ENCODE assay signal across 23 mouse cellular contexts in the genomic region with DNA sequence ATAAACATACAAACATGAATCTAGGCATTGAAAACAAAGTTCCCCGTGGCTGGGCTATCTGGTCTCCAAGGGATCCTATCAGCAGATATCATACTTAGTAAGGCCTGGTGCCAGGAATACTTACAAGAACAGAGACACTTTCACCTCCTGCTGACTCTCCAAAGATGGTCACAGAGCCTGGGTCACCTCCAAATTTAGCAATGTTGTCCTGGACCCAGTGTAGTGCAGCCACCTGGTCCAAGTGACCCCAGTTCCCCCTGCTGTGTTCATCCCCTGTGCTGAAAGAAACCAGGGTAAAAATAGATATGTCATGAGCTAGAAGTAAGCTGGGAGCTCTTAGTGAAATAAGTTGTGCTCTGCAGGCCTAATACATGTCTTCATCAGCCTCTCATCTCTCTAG. TPM values are rescaled to one million over a fixed set of nuclear protein-coding genes. Genes with fewer than 3 reads are reported as not detected.
DNase-seq lines count a peak whose midpoint lies in the region; ATAC-seq and TF ChIP-seq lines count a peak whose summit lies in the region.
"Had no signal": no experiment of that assay in that cellular context is flagged by ENCODE, and none has a peak within 500 bp of the region (broad histone marks: within the 10 kb centered on the region; RNA-seq: fewer than 3 reads in every experiment).

No protein-coding gene starts in this region.

- intact Hi-C loops in heart, postnatal 14 days (cut with DNase I) = loop anchor here (5.0 kb wide), 1 partner anchor 180 kb away; no protein-coding TSS in a partner anchor
- intact Hi-C loops in left cerebral cortex, postnatal 36 days (cut with DNase I) = loop anchor here (10.0 kb wide), 1 partner anchor 177 kb away; no protein-coding TSS in a partner anchor

- H3K4me2 ChIP-seq in liver, embryonic 12.5 days = no peak overlapping the region
- H3K4me2 ChIP-seq in heart, embryonic 12.5 days = no peak overlapping the region
- no peak overlapping the region for H3K4me2 ChIP-seq in kidney, embryonic 15.5 days
- H3K4me2 ChIP-seq: embryonic facial prominence, embryonic 15.5 days; hindbrain, embryonic 13.5 days had no signal

- WGBS in liver, adult 2 months = 5% methylated on average over 1 of the region's 1 CpGs
- WGBS in liver, embryonic 12.5 days (ENCODE audit: insufficient replicate concordance) = 62% methylated on average over 1 of the region's 1 CpGs
- 16% methylated on average over 1 of the region's 1 CpGs for WGBS in heart, embryonic 12.5 days
- 67% methylated on average over 1 of the region's 1 CpGs for WGBS in kidney, embryonic 15.5 days

- no peak for TF ChIP-seq CTCF in liver, adult 2 months (IDR thresholded peaks at IDR 0.05; ENCODE audit: low read depth, low read length)

- no peaks in the 10 kb centered on the region for H3K79me2 ChIP-seq in liver, adult 2 months (ENCODE audit: control insufficient read depth, insufficient read depth, low read length)

- H3K9ac ChIP-seq in liver, adult 2 months (ENCODE audit: low read depth, low read length) = no peak overlapping the region
- H3K9ac ChIP-seq in liver, embryonic 12.5 days = no peak overlapping the region
- H3K9ac ChIP-seq in heart, embryonic 12.5 days = no peak overlapping the region
- no peak overlapping the region for H3K9ac ChIP-seq in kidney, embryonic 15.5 days
- H3K9ac ChIP-seq: embryonic facial prominence, embryonic 15.5 days; hindbrain, embryonic 13.5 days had no signal

- DNase-seq in liver, adult 2 months (ENCODE audit: extremely low read depth, low read depth, low spot score) = peak; percentile 68
- DNase-seq in heart, postnatal 14 days = peak; percentile 49 to 53
- no peak for DNase-seq in left cerebral cortex, postnatal 36 days (ENCODE audit: low spot score in 2 of 2)
- no peak for DNase-seq in adrenal gland, adult 2 months
- DNase-seq: cerebellum, adult 2 months; cerebellum, postnatal 36 days; layer of hippocampus, adult 9-11 months; liver; lung, adult 18-20 months; right cerebral cortex, postnatal 25 days; thymus, adult 2 months had no signal

- H3K4me3 ChIP-seq in liver, adult 2 months (ENCODE audit: insufficient read depth, low read depth, low read length) = no peak overlapping the region
- no peak overlapping the region for H3K4me3 ChIP-seq in liver, embryonic 12.5 days
- no peak overlapping the region for H3K4me3 ChIP-seq in heart, embryonic 12.5 days
- no peak overlapping the region for H3K4me3 ChIP-seq in kidney, embryonic 15.5 days (replicated peaks)
- H3K4me3 ChIP-seq: embryonic facial prominence, embryonic 15.5 days; hindbrain, embryonic 13.5 days had no signal

- no peak for ATAC-seq in liver, embryonic 12.5 days
- no peak; the same call in 1 of the 2 replicates for ATAC-seq in heart, embryonic 12.5 days (ENCODE audit: insufficient number of reproducible peaks, low FRiP score)
- no peak for ATAC-seq in kidney, embryonic 15.5 days (replicated peaks; ENCODE audit: low FRiP score)
- ATAC-seq: forebrain, embryonic 16.5 days; inflammation-experienced regulatory T-cells, adult 6 months; midbrain, embryonic 16.5 days had no signal

- TF ChIP-seq POLR2A in liver, adult 2 months (IDR thresholded peaks at IDR 0.05; ENCODE audit: extremely low read depth, insufficient read depth, low read length) = no peak

- H3K9me3 ChIP-seq in liver, embryonic 12.5 days (replicated peaks) = no peaks in the 10 kb centered on the region
- H3K9me3 ChIP-seq in heart, embryonic 12.5 days (replicated peaks) = no peaks in the 10 kb centered on the region
- H3K9me3 ChIP-seq in kidney, embryonic 15.5 days (replicated peaks) = no peaks in the 10 kb centered on the region
- H3K9me3 ChIP-seq: embryonic facial prominence, embryonic 15.5 days; hindbrain, embryonic 13.5 days had no signal

- no peak overlapping the region for H3K27ac ChIP-seq in liver, adult 2 months (replicated peaks; ENCODE audit: insufficient read depth, low read depth, low read length)
- no peak overlapping the region for H3K27ac ChIP-seq in liver, embryonic 12.5 days
- H3K27ac ChIP-seq in heart, embryonic 12.5 days (ENCODE audit: poor library complexity, severe bottlenecking) = peak overlapping the region; percentile 64
- H3K27ac ChIP-seq in kidney, embryonic 15.5 days = no peak overlapping the region
- H3K27ac ChIP-seq: embryonic facial prominence, embryonic 15.5 days; hindbrain, embryonic 13.5 days had no signal

- peaks cover 3% of the 10 kb centered on the region; the same call in 1 of the 2 replicates for H3K4me1 ChIP-seq in liver, adult 2 months (ENCODE audit: control insufficient read depth, insufficient read depth, low read length)
- H3K4me1 ChIP-seq in liver, embryonic 12.5 days = no peaks in the 10 kb centered on the region
- peaks cover 17% of the 10 kb centered on the region for H3K4me1 ChIP-seq in heart, embryonic 12.5 days (replicated peaks)
- no peaks in the 10 kb centered on the region for H3K4me1 ChIP-seq in kidney, embryonic 15.5 days
- H3K4me1 ChIP-seq: embryonic facial prominence, embryonic 15.5 days; hindbrain, embryonic 13.5 days had no signal

- no peaks in the 10 kb centered on the region for H3K27me3 ChIP-seq in liver, adult 2 months (ENCODE audit: control insufficient read depth, insufficient read depth, low read length)
- H3K27me3 ChIP-seq in liver, embryonic 12.5 days (replicated peaks) = no peaks in the 10 kb centered on the region
- no peaks in the 10 kb centered on the region for H3K27me3 ChIP-seq in heart, embryonic 12.5 days (replicated peaks)
- H3K27me3 ChIP-seq in kidney, embryonic 15.5 days = no peaks in the 10 kb centered on the region
- H3K27me3 ChIP-seq: embryonic facial prominence, embryonic 15.5 days; hindbrain, embryonic 13.5 days had no signal

- H3K36me3 ChIP-seq in liver, adult 2 months (ENCODE audit: control insufficient read depth, insufficient read depth, low read length) = peaks cover 56% of the 10 kb centered on the region
- H3K36me3 ChIP-seq in liver, embryonic 12.5 days = no peaks in the 10 kb centered on the region
- no peaks in the 10 kb centered on the region for H3K36me3 ChIP-seq in heart, embryonic 12.5 days
- no peaks in the 10 kb centered on the region for H3K36me3 ChIP-seq in kidney, embryonic 15.5 days
- H3K36me3 ChIP-seq: embryonic facial prominence, embryonic 15.5 days; hindbrain, embryonic 13.5 days had no signal

RNA-seq across cellular contexts. Expression of gene Ces1e, which starts 12.0 kb away (rescaled TPM):
- 135 and 161 TPM in 2 replicates for total RNA-seq in liver, adult 2 months (2014; rRNA removed)
- polyA plus RNA-seq in liver, adult 2 months (2012; rRNA removed) = 80.8 and 82.7 TPM in 2 replicates
- polyA plus RNA-seq in liver, embryonic 12.5 days (2016; fragmentation: Nextera tagmentation; extraction: Ambion mirVana) = 0.11 TPM in 1 of 2 replicates, not detected in the other
- polyA plus RNA-seq in heart, embryonic 12.5 days (2016; fragmentation: Nextera tagmentation; extraction: Ambion mirVana) = 0.20 TPM in 1 of 2 replicates, not detected in the other
- total RNA-seq in heart, postnatal 14 days (2021) = 1 to 10 TPM; 1.0 to 1.3 TPM
- 0.14 and 0.17 TPM in 2 replicates for polyA plus RNA-seq in kidney, embryonic 15.5 days (2015; fragmentation: Nextera tagmentation; extraction: Ambion mirVana)
- not detected for total RNA-seq in left cerebral cortex, postnatal 36 days (2021)
- under 1 TPM in 1 of 2 experiments, not detected in 1; 0.26 TPM for total RNA-seq in adrenal gland, adult 2 months (2021)
- not detected in 2 replicates for polyA plus RNA-seq in adrenal gland, adult 2 months (2012; rRNA removed)
- total RNA-seq: left cerebral cortex, postnatal 10 days; megakaryocyte-erythroid progenitor cell, adult 5-6 weeks; neutrophil, adult 5-6 weeks had no signal
- polyA plus RNA-seq: C2C12; cerebellum, adult 2 months; forebrain, embryonic 16.5 days; hindbrain, embryonic 13.5 days; inflammation-experienced regulatory T-cells, adult 6 months; midbrain, embryonic 16.5 days had no signal

RNA-seq across cellular contexts. Expression of gene Ces1d, which starts 19.7 kb away (rescaled TPM):
- total RNA-seq in liver, adult 2 months (2014; rRNA removed) = 1,635 and 2,448 TPM in 2 replicates
- 539 and 606 TPM in 2 replicates for polyA plus RNA-seq in liver, adult 2 months (2012; rRNA removed)
- 1.5 and 1.8 TPM in 2 replicates for polyA plus RNA-seq in liver, embryonic 12.5 days (2016; fragmentation: Nextera tagmentation; extraction: Ambion mirVana)
- polyA plus RNA-seq in heart, embryonic 12.5 days (2016; fragmentation: Nextera tagmentation; extraction: Ambion mirVana) = 0.24 TPM in 1 of 2 replicates, not detected in the other
- 10 to 100 TPM; 54.0 to 99.2 TPM for total RNA-seq in heart, postnatal 14 days (2021)
- 0.36 and 0.48 TPM in 2 replicates for polyA plus RNA-seq in kidney, embryonic 15.5 days (2015; fragmentation: Nextera tagmentation; extraction: Ambion mirVana)
- not detected for total RNA-seq in left cerebral cortex, postnatal 36 days (2021)
- 100 to 1,000 TPM; 306 to 500 TPM for total RNA-seq in adrenal gland, adult 2 months (2021)
- polyA plus RNA-seq in adrenal gland, adult 2 months (2012; rRNA removed) = 28.0 and 49.4 TPM in 2 replicates
- total RNA-seq: left cerebral cortex, postnatal 10 days; megakaryocyte-erythroid progenitor cell, adult 5-6 weeks had no signal
- polyA plus RNA-seq: C2C12; cerebellum, adult 2 months; inflammation-experienced regulatory T-cells, adult 6 months had no signal

Comparison
In these comparisons a context has a peak if more than half of its experiments do, and no peak if none do; other contexts are left out.
1. RNA of gene Ces1e, which starts 12.0 kb away (polyA plus RNA-seq): 80.8 to 82.7 TPM in liver, adult 2 months; 0.20 TPM in heart, embryonic 12.5 days, 0.14 to 0.17 TPM in kidney, embryonic 15.5 days, 0.11 TPM in liver, embryonic 12.5 days and not detected in adrenal gland, adult 2 months; every median in the first group is over 10 times any median in the second.
2. RNA of gene Ces1d, which starts 19.7 kb away (polyA plus RNA-seq): 539 to 606 TPM in liver, adult 2 months; 28.0 to 49.4 TPM in adrenal gland, adult 2 months, 1.5 to 1.8 TPM in liver, embryonic 12.5 days, 0.36 to 0.48 TPM in kidney, embryonic 15.5 days and 0.24 TPM in heart, embryonic 12.5 days; every median in the first group is over 10 times any median in the second.
3. DNase-seq: peak in liver, adult 2 months (single experiment) and heart, postnatal 14 days (2 of 2); none in left cerebral cortex, postnatal 36 days (0 of 2) and adrenal gland, adult 2 months (single experiment).